Mouse (Mus musculus) small intestine, adult 2 months (tissue): ENCODE data around the gene Ptprn2.

Experiments used
- CTCF ChIP-seq: fragments of 200-500 bp; IDR thresholded peaks from 2 replicates; pipeline ENCODE4 v1.5.1; 2012; ENCODE audit warnings: low read depth, mild to moderate bottlenecking, control low read depth, inconsistent platforms, low read length, moderate library complexity, mixed read lengths; ENCODE audit not compliant: insufficient replicate concordance, insufficient read length; ENCODE audit errors: extremely low read depth
- POLR2A ChIP-seq: fragments of 200-500 bp; IDR thresholded peaks from 2 replicates; pipeline ENCODE4 v1.6.1; 2012; ENCODE audit warnings: low read depth, mild to moderate bottlenecking, control low read depth, inconsistent platforms, low read length, moderate library complexity

GRCm38 (mm10) chr12:116581864-116582263, 96.3 kb downstream of the Ptprn2 start:
- TF ChIP-seq CTCF (no peak), POLR2A (no peak)
